Mouse (Mus musculus) granulocyte monocyte progenitor cell, adult 5-6 weeks (primary cell): ENCODE results near the gene Cpa1. TPM values are rescaled to one million over a fixed set of nuclear protein-coding genes. Genes with fewer than 3 reads are reported as not detected.

Experiments used
- ATAC-seq: replicated peaks from 2 replicates; pipeline ENCODE4 v1.8.0; 2016; ENCODE audit warnings: mild to moderate bottlenecking, moderate TSS enrichment, inconsistent platforms; ENCODE audit not compliant: poor library complexity, severe bottlenecking
- total RNA-seq, 2 experiments: library from RNA; stranded (forward) in 1 of 2; stranded (reverse) in 1 of 2; fragments of 200-712, 200-1000 nt in 1 of 2; fragments of >200 nt in 1 of 2; fragmentation: Nextera tagmentation in 1 of 2; gene quantifications; 2 replicates each; pipeline ENCODE4 v1.2.3; 2014 to 2017

Gene Cpa1
- total RNA-seq, 2 experiments from 2014 or later = not detected

- ATAC-seq = no peak
Observed at GRCm38 (mm10) chr6:30619606-30620005, 19.4 kb upstream of the Cpa1 start.

GRCm38 (mm10) chr6:30620591-30620990, 18.4 kb upstream of the Cpa1 start:
- ATAC-seq = no peak

- no peak for ATAC-seq
Observed at GRCm38 (mm10) chr6:30620994-30621393, 18.0 kb upstream of the Cpa1 start.

- ATAC-seq = no peak
Observed at GRCm38 (mm10) chr6:30621986-30622389, 17.0 kb upstream of the Cpa1 start.

- ATAC-seq = no peak
Observed at GRCm38 (mm10) chr6:30624763-30625162, 14.3 kb upstream of the Cpa1 start.

- ATAC-seq = no peak
Observed at GRCm38 (mm10) chr6:30628152-30628551, 10.9 kb upstream of the Cpa1 start.

GRCm38 (mm10) chr6:30629989-30630388, 9.0 kb upstream of the Cpa1 start:
- ATAC-seq = no peak

GRCm38 (mm10) chr6:30635361-30635862, 3.6 kb upstream of the Cpa1 start:
- no peak for ATAC-seq

- ATAC-seq = no peak
Observed at GRCm38 (mm10) chr6:30636186-30636842, 2.7 kb upstream of the Cpa1 start.

- ATAC-seq = no peak
Observed at GRCm38 (mm10) chr6:30643694-30644460, 4.9 kb downstream of the Cpa1 start.

GRCm38 (mm10) chr6:30644462-30644861, 5.4 kb downstream of the Cpa1 start:
- no peak for ATAC-seq

GRCm38 (mm10) chr6:30645379-30645778, 6.4 kb downstream of the Cpa1 start:
- ATAC-seq = no peak

- no peak for ATAC-seq
Observed at GRCm38 (mm10) chr6:30649651-30650296, 10.8 kb downstream of the Cpa1 start.

- no peak for ATAC-seq
Observed at GRCm38 (mm10) chr6:30652425-30653188, 13.6 kb downstream of the Cpa1 start.

GRCm38 (mm10) chr6:30653518-30653917, 14.5 kb downstream of the Cpa1 start:
- no peak for ATAC-seq

- no peak for ATAC-seq
Observed at GRCm38 (mm10) chr6:30654402-30654859, 15.4 kb downstream of the Cpa1 start.

GRCm38 (mm10) chr6:30654932-30655331, 15.9 kb downstream of the Cpa1 start:
- ATAC-seq = no peak

GRCm38 (mm10) chr6:30657279-30657678, 18.3 kb downstream of the Cpa1 start:
- ATAC-seq = no peak

GRCm38 (mm10) chr6:30658619-30659018, 19.6 kb downstream of the Cpa1 start:
- ATAC-seq = no peak

- ATAC-seq = no peak
Observed at GRCm38 (mm10) chr6:30664776-30665175, 25.8 kb downstream of the Cpa1 start.
